Mouse (Mus musculus) liver, adult 2 months (tissue): ENCODE results near the gene Caap1.

ENCODE experiments used
- CTCF ChIP-seq: fragments of 200-500 bp; IDR thresholded peaks from 2 replicates; pipeline ENCODE4 v1.5.1; 2011; ENCODE audit warnings: low read depth, low read length, control low read depth
- POLR2A ChIP-seq: fragments of 200-500 bp; IDR thresholded peaks from 2 replicates; pipeline ENCODE4 v1.6.1; 2011; ENCODE audit warnings: low read length, control low read depth; ENCODE audit not compliant: insufficient read depth; ENCODE audit errors: extremely low read depth

GRCm38 (mm10) chr4:94529448-94529847 lies 27.1 kb downstream of the Caap1 start:
- TF ChIP-seq POLR2A (no peak), CTCF (no peak)
